Mouse (Mus musculus) forebrain, embryonic 15.5 days (tissue): Measurements from ENCODE around the gene Vps26b. TPM values are rescaled to one million over a fixed set of nuclear protein-coding genes. Genes with fewer than 3 reads are reported as not detected.

ENCODE experiments used
- ATAC-seq: fragments of 200-750 bp; cut with Nextera tagmentation; replicated peaks from 2 replicates; pipeline ENCODE4 v1.8.0; 2017; ENCODE audit warnings: mild to moderate bottlenecking, moderate TSS enrichment, moderate library complexity
- H3K27ac ChIP-seq: fragments of 300-500 bp; sonication (generic); replicated peaks from 2 replicates; pipeline ENCODE4 v1.5.1; 2015; ENCODE audit warnings: mild to moderate bottlenecking, inconsistent platforms
- H3K27me3 ChIP-seq: fragments of 300-500 bp; sonication (generic); 2 replicates; pipeline ENCODE4 v1.6.1; 2015; ENCODE audit warnings: inconsistent platforms
- H3K36me3 ChIP-seq: fragments of 300-500 bp; sonication (generic); 2 replicates; pipeline ENCODE4 v1.6.1; 2015; ENCODE audit warnings: mild to moderate bottlenecking, inconsistent platforms
- H3K4me1 ChIP-seq: fragments of 300-500 bp; sonication (generic); 2 replicates; pipeline ENCODE4 v1.6.1; 2015; ENCODE audit warnings: inconsistent platforms
- H3K4me2 ChIP-seq: fragments of 300-500 bp; sonication (generic); replicated peaks from 2 replicates; pipeline ENCODE4 v1.6.1; 2015; ENCODE audit warnings: mild to moderate bottlenecking, inconsistent platforms
- H3K4me3 ChIP-seq: fragments of 300-500 bp; sonication (generic); 2 replicates; pipeline ENCODE4 v1.5.1; 2015; ENCODE audit warnings: mild to moderate bottlenecking, inconsistent platforms
- H3K9ac ChIP-seq: fragments of 300-500 bp; sonication (generic); replicated peaks from 2 replicates; pipeline ENCODE4 v1.6.1; 2015; ENCODE audit warnings: mild to moderate bottlenecking, inconsistent platforms
- H3K9me3 ChIP-seq: fragments of 300-500 bp; sonication (generic); 2 replicates; pipeline ENCODE4 v1.6.1; 2016; ENCODE audit warnings: inconsistent platforms
- WGBS: fragments of 180-500 bp; shearing (Covaris S2); methylation state at CpG from one replicate; pipeline ENCODE4 v1.1.7; 2015; ENCODE audit warnings: mixed read lengths; 5-methylcytosine and 5-hydroxymethylcytosine counted together
- polyA plus RNA-seq: library from polyadenylated mRNA; unstranded; fragments of >200 nt; fragmentation: Nextera tagmentation; extraction: Ambion mirVana; gene quantifications from 2 replicates; pipeline ENCODE4 v1.2.1, GENCODE M21; 2015

Gene Vps26b
- polyA plus RNA-seq, 1 experiment from 2014 or later = 84.1 TPM

- H3K27ac ChIP-seq = no peak overlapping the region
- H3K27me3 ChIP-seq = no peaks in the 10 kb centered on the region
- H3K9ac ChIP-seq = no peak overlapping the region
- peaks cover 95% of the 10 kb centered on the region for H3K36me3 ChIP-seq
- no peaks in the 10 kb centered on the region; the same call in 1 of the 2 replicates for H3K4me1 ChIP-seq
- H3K9me3 ChIP-seq = no peaks in the 10 kb centered on the region
- no peak overlapping the region for H3K4me3 ChIP-seq
- ATAC-seq = no peak
- H3K4me2 ChIP-seq = no peak overlapping the region
- WGBS = 94% methylated on average over 4 of the region's 4 CpGs
Measured at GRCm38 (mm10) chr9:27011572-27011971, 18.3 kb downstream of the Vps26b start.

DNA sequence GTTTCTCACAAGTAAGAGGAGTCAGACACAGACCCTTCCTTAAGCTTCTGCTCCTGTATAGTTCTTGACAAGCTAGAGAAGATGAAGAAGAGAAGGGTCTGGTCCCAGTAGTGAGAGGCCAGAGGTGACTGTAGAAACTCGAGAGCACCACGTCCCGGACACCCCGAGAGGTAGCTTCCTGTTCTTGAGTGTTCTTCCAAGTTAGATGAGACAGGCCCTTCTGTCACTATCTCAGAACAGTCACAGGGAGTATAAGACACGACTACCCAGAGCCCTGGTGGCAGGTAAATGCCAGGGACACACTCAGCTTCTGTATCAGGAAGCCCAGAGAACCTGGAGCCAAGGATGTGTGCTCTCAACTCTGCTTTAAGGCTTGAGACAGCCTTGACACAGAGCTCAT lies 20.6 kb downstream of the Vps26b start:
- Histone ChIP-seq H3K4me3 (no peak overlapping the region), H3K4me1 (peaks cover 10% of the 10 kb centered on the region), H3K9me3 (no peaks in the 10 kb centered on the region), H3K27ac (no peak overlapping the region), H3K9ac (no peak overlapping the region), H3K27me3 (no peaks in the 10 kb centered on the region), H3K36me3 (peaks cover 90% of the 10 kb centered on the region), H3K4me2 (no peak overlapping the region)
- ATAC-seq = no peak
- WGBS = 86% methylated on average over 5 of the region's 5 CpGs

GRCm38 (mm10) chr9:27006866-27007265 lies 23.0 kb downstream of the Vps26b start:
- Histone ChIP-seq H3K9ac (no peak overlapping the region), H3K27ac (peak overlapping the region; percentile 78), H3K4me3 (no peak overlapping the region), H3K4me1 (peaks cover 10% of the 10 kb centered on the region), H3K36me3 (peaks cover 66% of the 10 kb centered on the region), H3K4me2 (no peak overlapping the region), H3K27me3 (no peaks in the 10 kb centered on the region), H3K9me3 (no peaks in the 10 kb centered on the region)
- no peak for ATAC-seq
- WGBS = 93% methylated on average over 5 of the region's 5 CpGs

- ATAC-seq = peak; percentile 74
- H3K27me3 ChIP-seq = no peaks in the 10 kb centered on the region
- no peak overlapping the region for H3K4me2 ChIP-seq
- H3K9me3 ChIP-seq = no peaks in the 10 kb centered on the region
- WGBS = 71% methylated on average over 1 of the region's 1 CpGs
- peaks cover 58% of the 10 kb centered on the region for H3K36me3 ChIP-seq
- no peak overlapping the region for H3K4me3 ChIP-seq
- peaks cover 20% of the 10 kb centered on the region for H3K4me1 ChIP-seq
- no peak overlapping the region for H3K9ac ChIP-seq
- peak overlapping the region; percentile 78 for H3K27ac ChIP-seq
Measured at GRCm38 (mm10) chr9:27005933-27006332, 23.9 kb downstream of the Vps26b start.

GRCm38 (mm10) chr9:27005231-27005630 lies 24.6 kb downstream of the Vps26b start:
- 76% methylated on average over 3 of the region's 3 CpGs for WGBS
- peaks cover 27% of the 10 kb centered on the region for H3K4me1 ChIP-seq
- H3K4me3 ChIP-seq = no peak overlapping the region
- H3K36me3 ChIP-seq = peaks cover 53% of the 10 kb centered on the region
- peak overlapping the region; percentile 78 for H3K27ac ChIP-seq
- H3K27me3 ChIP-seq = no peaks in the 10 kb centered on the region
- H3K9ac ChIP-seq = no peak overlapping the region
- no peak for ATAC-seq
- no peaks in the 10 kb centered on the region for H3K9me3 ChIP-seq
- H3K4me2 ChIP-seq = no peak overlapping the region

DNA sequence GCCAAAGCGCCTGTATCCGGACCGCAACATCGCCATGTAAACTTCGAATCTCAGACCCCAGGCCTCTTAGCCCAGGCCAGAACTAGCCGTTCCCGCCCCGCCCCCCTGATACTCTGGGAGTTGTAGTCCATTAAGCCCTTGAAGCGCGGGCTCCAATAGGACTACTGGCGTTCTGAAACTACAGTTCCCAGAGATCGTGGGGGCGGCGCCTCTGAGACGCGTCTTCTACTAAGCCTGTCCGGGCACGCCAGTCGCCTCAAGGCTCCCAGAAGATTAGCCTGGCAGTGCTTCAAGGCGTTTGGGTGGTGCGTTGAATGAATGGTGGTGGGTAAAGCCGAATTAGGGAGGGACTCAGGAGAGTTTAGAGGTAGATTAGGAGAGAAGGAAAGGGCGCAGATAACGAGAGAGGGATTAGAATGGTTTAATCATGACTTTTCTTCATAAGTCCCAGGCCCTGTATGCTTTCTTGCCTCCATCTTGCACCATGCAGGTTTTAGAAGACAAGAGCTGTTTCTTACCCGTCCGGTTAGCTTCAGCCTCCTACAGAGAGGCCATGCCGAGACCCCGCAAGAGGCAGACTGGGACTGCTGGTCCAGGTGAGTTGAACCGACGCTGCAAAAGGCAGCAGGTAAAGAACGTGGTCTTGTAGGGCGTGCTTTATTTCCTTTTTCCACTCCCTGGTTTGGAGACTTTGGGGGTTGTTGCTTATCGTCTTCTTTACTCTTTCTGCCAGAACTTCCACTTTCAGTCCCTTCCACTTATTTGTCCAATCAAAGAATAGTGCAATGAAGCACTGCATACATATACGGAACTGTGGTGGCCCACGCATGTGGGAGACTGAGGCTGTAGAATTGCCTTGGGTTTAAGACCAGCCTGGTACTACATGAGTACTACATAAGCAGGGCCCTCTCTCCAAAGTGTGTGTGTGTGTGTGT lies 30.1 kb downstream of the Vps26b start, which contains the start of the genes Acad8 and Thyn1:
Gene Acad8, minus strand, starts transcription at position 106 of the 935 bp plus-strand sequence.
Gene Thyn1, plus strand, starts transcription at position 250 of the 935 bp plus-strand sequence.
- peak within 1 kb of the TSS; percentile 69 for H3K27ac ChIP-seq
- 1% methylated on average over 35 of the region's 35 CpGs for WGBS
- peaks cover 28% of the 10 kb centered on the region for H3K4me1 ChIP-seq
- H3K36me3 ChIP-seq = peaks cover 4% of the 10 kb centered on the region
- peak within 1 kb of the TSS; percentile 80 for H3K9ac ChIP-seq
- H3K4me2 ChIP-seq = peak within 1 kb of the TSS; percentile 74
- ATAC-seq = peak; percentile 100
- no peaks in the 10 kb centered on the region for H3K27me3 ChIP-seq
- no peaks in the 10 kb centered on the region for H3K9me3 ChIP-seq
- H3K4me3 ChIP-seq = peak within 1 kb of the TSS; percentile 83

GRCm38 (mm10) chr9:26998669-26999460 lies 31.0 kb downstream of the Vps26b start:
- Histone ChIP-seq H3K27ac (peak overlapping the region; percentile 69), H3K9me3 (no peaks in the 10 kb centered on the region), H3K9ac (peak overlapping the region; percentile 80), H3K4me3 (peak overlapping the region; percentile 83), H3K36me3 (no peaks in the 10 kb centered on the region), H3K4me1 (peaks cover 28% of the 10 kb centered on the region), H3K4me2 (peak overlapping the region; percentile 74), H3K27me3 (no peaks in the 10 kb centered on the region)
- no peak; the same call in 1 of the 2 replicates for ATAC-seq
- WGBS = 3% methylated on average over 29 of the region's 29 CpGs

DNA sequence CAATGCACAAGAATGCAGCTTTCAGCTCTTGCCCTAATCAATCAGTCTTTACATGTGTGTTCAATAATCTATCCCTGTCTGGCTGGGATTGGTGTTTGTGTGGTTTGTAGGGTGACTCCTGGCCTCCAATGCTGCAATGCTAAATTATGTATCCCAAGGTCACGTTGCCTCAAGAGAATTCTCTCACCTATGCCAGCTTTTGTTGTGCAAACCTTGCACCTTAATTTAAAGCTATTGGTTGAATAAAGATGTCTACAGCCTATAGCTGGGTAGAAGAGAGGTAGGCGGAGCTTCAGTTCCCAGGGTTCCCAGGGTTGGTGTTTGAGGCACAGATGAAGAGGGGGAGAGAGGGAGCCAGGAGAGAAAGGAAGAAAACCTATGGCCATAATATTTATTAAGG lies 32.4 kb downstream of the Vps26b start:
- Histone ChIP-seq H3K4me3 (no peak overlapping the region), H3K9me3 (no peaks in the 10 kb centered on the region), H3K36me3 (no peaks in the 10 kb centered on the region), H3K9ac (no peak overlapping the region), H3K27ac (no peak overlapping the region), H3K4me1 (peaks cover 28% of the 10 kb centered on the region), H3K4me2 (no peak overlapping the region), H3K27me3 (no peaks in the 10 kb centered on the region)
- ATAC-seq = no peak
- whole genome bisulfite sequencing = 94% methylated on average over 2 of the region's 2 CpGs

DNA sequence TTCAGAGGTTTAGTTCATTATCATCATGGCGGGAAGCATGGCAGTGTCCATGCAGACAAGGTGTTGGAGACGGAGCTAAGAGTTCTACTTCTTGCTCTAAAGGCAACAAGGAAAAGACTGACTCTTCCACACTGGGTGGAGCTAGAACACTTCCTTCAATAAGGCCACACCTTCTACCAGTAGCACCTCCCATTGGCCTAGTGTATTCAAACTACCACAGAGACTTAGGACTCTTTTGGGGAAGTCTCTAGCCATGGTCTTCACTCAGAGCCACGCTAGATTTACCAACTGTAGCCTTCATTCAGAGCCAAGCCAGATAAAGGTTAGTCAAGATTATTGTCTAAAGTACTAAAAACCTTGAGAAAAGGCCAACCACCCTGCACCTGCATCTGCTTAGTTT lies 32.8 kb downstream of the Vps26b start:
- Histone ChIP-seq H3K4me3 (no peak overlapping the region), H3K9ac (no peak overlapping the region), H3K9me3 (no peaks in the 10 kb centered on the region), H3K4me2 (no peak overlapping the region), H3K27ac (no peak overlapping the region), H3K27me3 (no peaks in the 10 kb centered on the region), H3K36me3 (no peaks in the 10 kb centered on the region), H3K4me1 (peaks cover 28% of the 10 kb centered on the region)
- WGBS = 96% methylated on average over 3 of the region's 3 CpGs
- ATAC-seq = no peak

GRCm38 (mm10) chr9:26993900-26994299 lies 36.0 kb downstream of the Vps26b start:
- Histone ChIP-seq H3K27ac (no peak overlapping the region), H3K27me3 (no peaks in the 10 kb centered on the region), H3K4me2 (no peak overlapping the region), H3K36me3 (peaks cover 25% of the 10 kb centered on the region), H3K4me3 (no peak overlapping the region), H3K4me1 (peaks cover 9% of the 10 kb centered on the region), H3K9ac (no peak overlapping the region), H3K9me3 (no peaks in the 10 kb centered on the region)
- ATAC-seq = no peak
- 83% methylated on average over 3 of the region's 3 CpGs for WGBS

GRCm38 (mm10) chr9:26993118-26993517 lies 36.7 kb downstream of the Vps26b start:
- Histone ChIP-seq H3K9me3 (no peaks in the 10 kb centered on the region), H3K4me3 (no peak overlapping the region), H3K27me3 (no peaks in the 10 kb centered on the region), H3K27ac (no peak overlapping the region), H3K4me2 (no peak overlapping the region), H3K4me1 (peaks cover 3% of the 10 kb centered on the region), H3K36me3 (peaks cover 28% of the 10 kb centered on the region), H3K9ac (no peak overlapping the region)
- 66% methylated on average over 10 of the region's 10 CpGs for WGBS
- ATAC-seq = no peak

GRCm38 (mm10) chr9:26990181-26990580 lies 39.7 kb downstream of the Vps26b start:
- Histone ChIP-seq H3K4me1 (no peaks in the 10 kb centered on the region), H3K4me2 (no peak overlapping the region), H3K9ac (no peak overlapping the region), H3K9me3 (no peaks in the 10 kb centered on the region), H3K4me3 (no peak overlapping the region), H3K36me3 (peaks cover 39% of the 10 kb centered on the region), H3K27ac (no peak overlapping the region), H3K27me3 (no peaks in the 10 kb centered on the region)
- no peak for ATAC-seq
- WGBS = 98% methylated on average over 4 of the region's 4 CpGs
